Mouse (Mus musculus) embryonic facial prominence, embryonic 13.5 days (tissue): Measurements from ENCODE around the gene Scarf2. TPM values are rescaled to one million over a fixed set of nuclear protein-coding genes. Genes with fewer than 3 reads are reported as not detected.

Experiments used
- ATAC-seq: fragments of 200-750 bp; cut with Nextera tagmentation; 2 replicates; pipeline ENCODE4 v1.8.0; 2017; ENCODE audit warnings: low read depth; ENCODE audit not compliant: insufficient number of reproducible peaks, insufficient read depth, low FRiP score, low TSS enrichment
- H3K27ac ChIP-seq: fragments of 300-500 bp; sonication (generic); 2 replicates; pipeline ENCODE4 v1.5.1; 2015; ENCODE audit warnings: moderate library complexity, mild to moderate bottlenecking, inconsistent platforms
- H3K27me3 ChIP-seq: fragments of 300-500 bp; sonication (generic); 2 replicates; pipeline ENCODE4 v1.6.1; 2015; ENCODE audit warnings: mild to moderate bottlenecking, inconsistent platforms
- H3K36me3 ChIP-seq: fragments of 300-500 bp; sonication (generic); 2 replicates; pipeline ENCODE4 v1.6.1; 2015; ENCODE audit warnings: mild to moderate bottlenecking, inconsistent platforms
- H3K4me1 ChIP-seq: fragments of 300-500 bp; sonication (generic); 2 replicates; pipeline ENCODE4 v1.6.1; 2015; ENCODE audit warnings: inconsistent platforms
- H3K4me2 ChIP-seq: fragments of 300-500 bp; sonication (generic); 2 replicates; pipeline ENCODE4 v1.6.1; 2015; ENCODE audit warnings: moderate library complexity, mild to moderate bottlenecking, inconsistent platforms
- H3K4me3 ChIP-seq: fragments of 300-500 bp; sonication (generic); 2 replicates; pipeline ENCODE4 v1.5.1; 2015; ENCODE audit warnings: mild to moderate bottlenecking, inconsistent platforms
- H3K9ac ChIP-seq: fragments of 300-500 bp; sonication (generic); 2 replicates; pipeline ENCODE4 v1.6.1; 2015; ENCODE audit warnings: mild to moderate bottlenecking, inconsistent platforms
- H3K9me3 ChIP-seq: fragments of 300-500 bp; sonication (generic); 2 replicates; pipeline ENCODE4 v1.6.1; 2016; ENCODE audit warnings: inconsistent platforms
- WGBS: fragments of 180-500 bp; shearing (Covaris S2); methylation state at CpG from one replicate; pipeline ENCODE4 v1.1.7; 2015; ENCODE audit warnings: mixed read lengths; 5-methylcytosine and 5-hydroxymethylcytosine counted together
- polyA plus RNA-seq: library from polyadenylated mRNA; unstranded; fragments of >200 nt; fragmentation: Nextera tagmentation; extraction: Ambion mirVana; gene quantifications from 2 replicates; pipeline ENCODE4 v1.2.1, GENCODE M21; 2015

The Scarf2 gene
- polyA plus RNA-seq, result 30.9 and 39.0 TPM in 2 replicates

DNA sequence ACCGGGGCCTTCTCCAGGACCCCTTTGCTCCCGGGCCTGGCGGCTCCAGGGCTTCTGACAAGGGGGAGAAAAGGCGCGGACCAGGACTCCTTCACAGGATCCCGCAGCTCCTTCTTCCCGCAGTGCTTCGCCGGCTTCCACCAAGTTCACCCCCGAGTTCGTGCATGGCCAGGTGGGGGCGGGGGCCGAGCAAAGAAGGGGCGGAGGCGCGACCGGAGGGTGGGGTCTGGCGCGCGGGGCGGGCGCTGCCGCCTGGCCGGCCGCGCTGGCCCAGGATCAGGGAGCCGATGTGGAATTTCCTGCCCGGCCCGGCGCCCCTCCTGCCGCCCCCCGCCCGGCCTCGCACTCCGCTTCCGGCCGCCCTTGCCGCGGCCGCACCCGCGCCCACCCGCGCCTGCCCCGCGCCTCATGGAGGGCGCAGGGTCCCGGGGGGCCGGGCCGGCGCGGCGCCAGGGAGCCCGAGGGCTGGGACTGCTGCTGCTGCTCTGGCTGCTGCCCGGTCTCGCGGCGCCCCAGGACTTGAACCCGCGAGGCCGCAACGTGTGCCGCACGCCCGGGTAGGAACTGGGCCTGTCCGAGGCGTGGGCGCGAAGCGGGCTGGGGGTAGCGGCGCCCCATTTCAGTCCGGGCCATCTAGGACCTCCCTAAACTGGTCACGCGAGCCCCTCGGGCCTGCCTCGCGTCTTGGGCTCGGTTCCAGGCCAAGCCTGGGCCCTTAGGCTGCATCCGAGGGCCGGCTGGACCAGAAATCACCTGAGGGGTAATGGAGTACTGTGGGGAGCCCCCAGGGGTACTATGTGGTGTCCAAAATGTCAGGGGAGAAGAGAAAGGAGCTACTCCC, at the start of gene Scarf2:
Gene Scarf2, plus strand, starts transcription at position 312 of the 841 bp plus-strand sequence.
- no peaks in the 10 kb centered on the region for H3K9me3 ChIP-seq
- H3K27me3 ChIP-seq, result peaks cover 27% of the 10 kb centered on the region
- H3K9ac ChIP-seq, result peak within 1 kb of the TSS; percentile 95
- peaks cover 20% of the 10 kb centered on the region for H3K36me3 ChIP-seq
- peak within 1 kb of the TSS; percentile 75 for H3K4me3 ChIP-seq
- peaks cover 54% of the 10 kb centered on the region for H3K4me1 ChIP-seq
- peak within 1 kb of the TSS; percentile 82 for H3K4me2 ChIP-seq
- peak within 1 kb of the TSS; percentile 99 for H3K27ac ChIP-seq
- WGBS, result under 1% methylated on average over 78 of the region's 81 CpGs
- peak; percentile 59 for ATAC-seq

- Histone ChIP-seq H3K27ac (peak overlapping the region; percentile 72), H3K4me1 (0 out of 2 replicates have a peak, but pooled peaks cover 4% of the 10 kb centered on the region), H3K4me2 (no peak overlapping the region), H3K4me3 (no peak overlapping the region), H3K36me3 (no peaks in the 10 kb centered on the region), H3K27me3 (no peaks in the 10 kb centered on the region), H3K9me3 (no peaks in the 10 kb centered on the region), H3K9ac (no peak overlapping the region)
- peak; percentile 69; the same call in 1 of the 2 replicates for ATAC-seq
- WGBS, result 24% methylated on average over 3 of the region's 3 CpGs
These were observed 44.1 kb upstream of the Scarf2 start for GRCm38 (mm10) chr16:17753001-17753400.

DNA sequence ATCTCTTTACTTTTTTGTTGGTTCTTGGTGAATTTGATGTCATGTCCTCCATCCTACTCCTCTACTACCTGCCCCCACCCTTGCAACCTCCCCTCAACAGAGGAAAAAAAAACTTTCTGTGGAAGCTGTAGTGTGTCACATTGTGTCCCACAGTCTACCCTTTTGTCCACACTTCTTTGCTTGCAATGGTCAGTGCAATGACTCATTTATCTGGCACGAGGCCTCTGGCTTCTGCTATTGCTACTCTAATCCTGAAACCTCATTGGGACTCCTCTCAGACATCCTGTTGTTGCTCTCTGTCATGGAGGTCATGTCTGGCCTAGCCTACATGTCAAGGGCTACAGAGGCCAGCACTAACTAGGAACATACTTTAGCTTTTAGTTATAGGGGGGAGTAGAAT, 43.4 kb upstream of the Scarf2 start:
- H3K9me3 ChIP-seq, result no peaks in the 10 kb centered on the region
- H3K4me3 ChIP-seq, result no peak overlapping the region
- no peaks in the 10 kb centered on the region for H3K36me3 ChIP-seq
- H3K27me3 ChIP-seq, result no peaks in the 10 kb centered on the region
- no peak overlapping the region for H3K9ac ChIP-seq
- peak overlapping the region; percentile 72; the same call in 1 of the 2 replicates for H3K27ac ChIP-seq
- WGBS, result 53% methylated on average over 1 of the region's 1 CpGs
- peaks cover 6% of the 10 kb centered on the region for H3K4me1 ChIP-seq
- no peak for ATAC-seq
- no peak overlapping the region for H3K4me2 ChIP-seq

GRCm38 (mm10) chr16:17757756-17758155, 39.3 kb upstream of the Scarf2 start:
- H3K27ac ChIP-seq, result no peak overlapping the region
- H3K4me3 ChIP-seq, result no peak overlapping the region
- ATAC-seq, result no peak
- no peak overlapping the region for H3K9ac ChIP-seq
- no peaks in the 10 kb centered on the region for H3K9me3 ChIP-seq
- H3K27me3 ChIP-seq, result no peaks in the 10 kb centered on the region
- peaks cover 6% of the 10 kb centered on the region; the same call in 1 of the 2 replicates for H3K36me3 ChIP-seq
- peaks cover 33% of the 10 kb centered on the region for H3K4me1 ChIP-seq
- H3K4me2 ChIP-seq, result no peak overlapping the region
- 90% methylated on average over 1 of the region's 1 CpGs for WGBS

- ATAC-seq, result no peak
- H3K4me1 ChIP-seq, result peaks cover 31% of the 10 kb centered on the region
- WGBS, result 49% methylated on average over 9 of the region's 9 CpGs
- peak overlapping the region; percentile 74 for H3K4me3 ChIP-seq
- H3K27ac ChIP-seq, result peak overlapping the region; percentile 84
- H3K4me2 ChIP-seq, result peak overlapping the region; percentile 90
- no peaks in the 10 kb centered on the region for H3K9me3 ChIP-seq
- H3K9ac ChIP-seq, result peak overlapping the region; percentile 97
- H3K27me3 ChIP-seq, result no peaks in the 10 kb centered on the region
- H3K36me3 ChIP-seq, result peaks cover 8% of the 10 kb centered on the region; the same call in 1 of the 2 replicates
These were observed 38.2 kb upstream of the Scarf2 start for GRCm38 (mm10) chr16:17758902-17759301.

- ATAC-seq, result peak; percentile 94
- H3K36me3 ChIP-seq, result peaks cover 12% of the 10 kb centered on the region
- peak within 1 kb of the TSS; percentile 84 for H3K27ac ChIP-seq
- peak within 1 kb of the TSS; percentile 97 for H3K9ac ChIP-seq
- WGBS, result 2% methylated on average over 22 of the region's 28 CpGs
- H3K27me3 ChIP-seq, result no peaks in the 10 kb centered on the region
- H3K9me3 ChIP-seq, result no peaks in the 10 kb centered on the region
- H3K4me3 ChIP-seq, result peak within 1 kb of the TSS; percentile 74
- H3K4me1 ChIP-seq, result peaks cover 35% of the 10 kb centered on the region
- peak within 1 kb of the TSS; percentile 90 for H3K4me2 ChIP-seq
These were observed 37.7 kb upstream of the Scarf2 start, which contains the start of gene Klhl22 for GRCm38 (mm10) chr16:17759344-17759773. Gene Klhl22 (plus strand): TSS chr16:17759618.

- Histone ChIP-seq H3K27me3 (no peaks in the 10 kb centered on the region), H3K36me3 (peaks cover 15% of the 10 kb centered on the region), H3K9ac (peak overlapping the region; percentile 97), H3K4me3 (peak overlapping the region; percentile 74), H3K9me3 (no peaks in the 10 kb centered on the region), H3K4me2 (peak overlapping the region; percentile 90), H3K4me1 (peaks cover 35% of the 10 kb centered on the region), H3K27ac (peak overlapping the region; percentile 84)
- 0 out of 2 replicates have a peak, but pooled peaks have one; percentile 27 for ATAC-seq
- WGBS, result under 1% methylated on average over 49 of the region's 54 CpGs
These were observed 37.2 kb upstream of the Scarf2 start for GRCm38 (mm10) chr16:17759813-17760321.

- Histone ChIP-seq H3K27me3 (no peaks in the 10 kb centered on the region), H3K9me3 (no peaks in the 10 kb centered on the region), H3K4me1 (peaks cover 36% of the 10 kb centered on the region), H3K36me3 (peaks cover 22% of the 10 kb centered on the region), H3K4me3 (peak overlapping the region; percentile 74), H3K9ac (peak overlapping the region; percentile 97), H3K27ac (no peak overlapping the region), H3K4me2 (peak overlapping the region; percentile 90)
- ATAC-seq, result no peak
- WGBS, result 31% methylated on average over 8 of the region's 8 CpGs
These were observed 36.4 kb upstream of the Scarf2 start for GRCm38 (mm10) chr16:17760657-17761056.

GRCm38 (mm10) chr16:17761074-17761473, 36.0 kb upstream of the Scarf2 start:
- 30% methylated on average over 1 of the region's 1 CpGs for WGBS

DNA sequence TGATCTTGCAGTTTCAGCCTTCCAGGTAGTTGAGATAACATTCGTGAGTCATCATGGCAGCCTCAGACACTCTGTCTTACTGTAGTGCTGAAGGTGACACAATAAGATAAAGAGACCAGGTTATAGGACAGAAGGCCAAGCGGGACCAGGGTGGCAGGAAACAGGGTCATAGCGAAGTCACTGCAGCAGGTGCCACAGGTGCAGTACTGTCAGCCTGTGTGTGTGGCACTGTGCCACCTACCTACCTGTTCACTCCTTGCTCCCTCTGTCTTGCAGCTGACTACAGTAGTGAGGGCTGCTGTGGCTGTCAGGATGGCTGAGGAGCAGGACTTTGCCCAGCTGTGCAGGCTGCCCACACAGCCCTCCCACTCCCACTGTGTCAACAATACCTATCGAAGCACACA, 33.0 kb upstream of the Scarf2 start:
- Histone ChIP-seq H3K27ac (no peak overlapping the region), H3K4me3 (no peak overlapping the region), H3K9me3 (no peaks in the 10 kb centered on the region), H3K27me3 (no peaks in the 10 kb centered on the region), H3K9ac (no peak overlapping the region), H3K36me3 (peaks cover 54% of the 10 kb centered on the region), H3K4me1 (peaks cover 30% of the 10 kb centered on the region), H3K4me2 (no peak overlapping the region)
- ATAC-seq, result no peak
- 89% methylated on average over 4 of the region's 4 CpGs for WGBS

More at GRCm38 (mm10) chr16:17761074-17761473, 36.0 kb upstream of the Scarf2 start:
- Histone ChIP-seq H3K27me3 (no peaks in the 10 kb centered on the region), H3K36me3 (peaks cover 27% of the 10 kb centered on the region), H3K9ac (no peak overlapping the region), H3K4me2 (peak overlapping the region; percentile 90), H3K4me3 (peak overlapping the region; percentile 74; the same call in 1 of the 2 replicates), H3K4me1 (peaks cover 37% of the 10 kb centered on the region), H3K27ac (no peak overlapping the region), H3K9me3 (no peaks in the 10 kb centered on the region)
- no peak for ATAC-seq

- H3K9ac ChIP-seq, result no peak overlapping the region
- H3K4me1 ChIP-seq, result peaks cover 9% of the 10 kb centered on the region
- H3K4me2 ChIP-seq, result no peak overlapping the region
- peaks cover 84% of the 10 kb centered on the region for H3K36me3 ChIP-seq
- no peaks in the 10 kb centered on the region for H3K9me3 ChIP-seq
- H3K27ac ChIP-seq, result no peak overlapping the region
- H3K27me3 ChIP-seq, result no peaks in the 10 kb centered on the region
- ATAC-seq, result no peak
- WGBS, result 80% methylated on average over 7 of the region's 7 CpGs
- no peak overlapping the region for H3K4me3 ChIP-seq
These were observed 28.2 kb upstream of the Scarf2 start for GRCm38 (mm10) chr16:17768834-17769233.
